Mouse (Mus musculus) stomach, postnatal 0 days (tissue): ENCODE data around the gene Wdr45b. TPM values are rescaled to one million over a fixed set of nuclear protein-coding genes. Genes with fewer than 3 reads are reported as not detected.
A peak's percentile ranks its signal among the peaks of the same experiment; 100 is the strongest.
"Not testable (repeated sequence)": the region's sequence is repeated elsewhere in the genome, so short reads cannot be mapped to it uniquely, and the experiment has no call there.

ENCODE experiments used
- ATAC-seq: fragments of 200-750 bp; cut with Nextera tagmentation; 2 replicates; pipeline ENCODE4 v1.8.0; 2017; ENCODE audit not compliant: low FRiP score, low TSS enrichment
- DNase-seq: peaks from one replicate; pipeline ENCODE4 v3.0.0-alpha.2; 2016; ENCODE audit warnings: low spot score
- H3K27ac ChIP-seq: fragments of 300-500 bp; sonication (generic); replicated peaks from 2 replicates; pipeline ENCODE4 v1.5.1; 2014; ENCODE audit warnings: mild to moderate bottlenecking, control low read depth
- H3K27me3 ChIP-seq: fragments of 300-500 bp; sonication (generic); 2 replicates; pipeline ENCODE4 v1.6.1; 2014; ENCODE audit warnings: low read length; ENCODE audit not compliant: control insufficient read depth, insufficient read depth
- H3K36me3 ChIP-seq: fragments of 300-500 bp; sonication (generic); 2 replicates; pipeline ENCODE4 v1.6.1; 2014; ENCODE audit warnings: low read length, mixed read lengths; ENCODE audit not compliant: control insufficient read depth, insufficient read depth
- H3K4me1 ChIP-seq: fragments of 300-500 bp; sonication (generic); replicated peaks from 2 replicates; pipeline ENCODE4 v1.6.1; 2014; ENCODE audit warnings: antibody characterized with exemption; ENCODE audit not compliant: control insufficient read depth, insufficient read depth
- H3K4me2 ChIP-seq: fragments of 300-500 bp; sonication (generic); replicated peaks from 2 replicates; pipeline ENCODE4 v1.6.1; 2014; ENCODE audit warnings: low read depth, mild to moderate bottlenecking, control low read depth, moderate library complexity
- H3K4me3 ChIP-seq: fragments of 300-500 bp; sonication (generic); 2 replicates; pipeline ENCODE4 v1.5.1; 2014; ENCODE audit warnings: low read depth, low read length, control low read depth
- H3K9ac ChIP-seq: fragments of 300-500 bp; sonication (generic); 2 replicates; pipeline ENCODE4 v1.6.1; 2014; ENCODE audit warnings: mild to moderate bottlenecking, low read length, control low read depth, mixed read lengths
- H3K9me3 ChIP-seq: fragments of 300-500 bp; sonication (generic); 2 replicates; pipeline ENCODE4 v1.6.1; 2016; ENCODE audit warnings: low read length; ENCODE audit not compliant: control insufficient read depth
- CTCF ChIP-seq: IDR thresholded peaks from 2 replicates; pipeline ENCODE4 v1.5.1; 2016; ENCODE audit warnings: antibody characterized with exemption, low read depth, mild to moderate bottlenecking, moderate library complexity
- EP300 ChIP-seq: optimal IDR thresholded peaks from 2 replicates; pipeline ENCODE3; 2016; ENCODE audit warnings: antibody characterized with exemption
- WGBS: fragments of 180-500 bp; shearing (Covaris S2); extraction: QIAGEN DNeasy Blood & Tissue Kit; methylation state at CpG from one replicate; pipeline ENCODE4 v1.1.7; 2014; 5-methylcytosine and 5-hydroxymethylcytosine counted together
- polyA plus RNA-seq: library from polyadenylated mRNA; unstranded; fragments of >200 nt; fragmentation: Nextera tagmentation; extraction: Ambion mirVana; gene quantifications from 2 replicates; pipeline ENCODE4 v1.2.1, GENCODE M21; 2015

Wdr45b gene
- polyA plus RNA-seq, 1 experiment from 2014 or later, result 48.7 TPM

GRCm38 (mm10) chr11:121367170-121367707 is 13.0 kb upstream of the Wdr45b start:
- DNase-seq, result no peak
- TF ChIP-seq EP300, result no peak
- TF ChIP-seq CTCF, result no peak
- Histone ChIP-seq H3K27ac (no peak overlapping the region), H3K36me3 (no peaks in the 10 kb centered on the region), H3K4me1 (no peaks in the 10 kb centered on the region), H3K9me3 (no peaks in the 10 kb centered on the region), H3K4me3 (no peak overlapping the region), H3K4me2 (no peak overlapping the region), H3K27me3 (no peaks in the 10 kb centered on the region), H3K9ac (no peak overlapping the region)
- WGBS, result 55% methylated on average over 5 of the region's 5 CpGs
- no peak for ATAC-seq

- no peaks in the 10 kb centered on the region for H3K27me3 ChIP-seq
- DNase-seq (peak; percentile 36), ATAC-seq (no peak)
- no peak overlapping the region for H3K4me2 ChIP-seq
- no peak overlapping the region for H3K27ac ChIP-seq
- peak; percentile 62 for TF ChIP-seq CTCF
- TF ChIP-seq EP300, result no peak
- WGBS, result 34% methylated on average over 5 of the region's 5 CpGs
- no peak overlapping the region for H3K9ac ChIP-seq
- H3K4me1 ChIP-seq, result no peaks in the 10 kb centered on the region
- H3K36me3 ChIP-seq, result no peaks in the 10 kb centered on the region
- no peaks in the 10 kb centered on the region for H3K9me3 ChIP-seq
- H3K4me3 ChIP-seq, result no peak overlapping the region
These were observed 8.0 kb upstream of the Wdr45b start for GRCm38 (mm10) chr11:121362212-121362611.

GRCm38 (mm10) chr11:121353326-121354090 is 737 bp downstream of the Wdr45b start:
- Histone ChIP-seq H3K27ac (peak overlapping the region; percentile 96), H3K9ac (peak overlapping the region; percentile 100), H3K4me3 (peak overlapping the region; percentile 85), H3K9me3 (no peaks in the 10 kb centered on the region), H3K4me2 (peak overlapping the region; percentile 73), H3K4me1 (0 out of 2 replicates have a peak, but pooled peaks cover 6% of the 10 kb centered on the region), H3K36me3 (no peaks in the 10 kb centered on the region), H3K27me3 (no peaks in the 10 kb centered on the region)
- 3% methylated on average over 38 of the region's 41 CpGs for WGBS
- DNase-seq (peak; percentile 63), ATAC-seq (no peak; the same call in 1 of the 2 replicates)
- TF ChIP-seq CTCF (peak; percentile 53), EP300 (no peak)

GRCm38 (mm10) chr11:121348727-121349126 is 5.5 kb downstream of the Wdr45b start:
- H3K27me3 ChIP-seq, H3K4me2 ChIP-seq, H3K4me3 ChIP-seq, DNase-seq, H3K4me1 ChIP-seq, H3K27ac ChIP-seq, H3K9ac ChIP-seq, ATAC-seq, H3K9me3 ChIP-seq, H3K36me3 ChIP-seq: not testable (repeated sequence)
- WGBS, result 81% methylated on average over 3 of the region's 3 CpGs
- TF ChIP-seq CTCF, result peak; percentile 42

- peaks cover 5% of the 10 kb centered on the region; the same call in 1 of the 2 replicates for H3K36me3 ChIP-seq
- no peaks in the 10 kb centered on the region for H3K27me3 ChIP-seq
- H3K27ac ChIP-seq, result no peak overlapping the region
- 83% methylated on average over 2 of the region's 2 CpGs for WGBS
- TF ChIP-seq CTCF (no peak), EP300 (no peak)
- H3K4me2 ChIP-seq, result no peak overlapping the region
- DNase-seq (no peak), ATAC-seq (no peak)
- no peaks in the 10 kb centered on the region for H3K4me1 ChIP-seq
- H3K9me3 ChIP-seq, result no peaks in the 10 kb centered on the region
- H3K9ac ChIP-seq, result no peak overlapping the region
- no peak overlapping the region for H3K4me3 ChIP-seq
These were observed 6.1 kb downstream of the Wdr45b start for GRCm38 (mm10) chr11:121348166-121348565.

- H3K4me1 ChIP-seq, result no peaks in the 10 kb centered on the region
- ATAC-seq, result no peak
- H3K27me3 ChIP-seq, result no peaks in the 10 kb centered on the region
- DNase-seq, result no peak
- no peak overlapping the region for H3K4me2 ChIP-seq
- H3K36me3 ChIP-seq, result peaks cover 5% of the 10 kb centered on the region; the same call in 1 of the 2 replicates
- H3K9ac ChIP-seq, result no peak overlapping the region
- no peak overlapping the region for H3K27ac ChIP-seq
- TF ChIP-seq EP300 (no peak), CTCF (no peak)
- H3K9me3 ChIP-seq, result no peaks in the 10 kb centered on the region
- no peak overlapping the region for H3K4me3 ChIP-seq
- 90% methylated on average over 2 of the region's 2 CpGs for WGBS
These were observed 7.2 kb downstream of the Wdr45b start for GRCm38 (mm10) chr11:121347036-121347435.

- DNase-seq, H3K4me3 ChIP-seq, H3K27me3 ChIP-seq, H3K4me2 ChIP-seq, H3K9me3 ChIP-seq, H3K36me3 ChIP-seq, H3K9ac ChIP-seq, H3K27ac ChIP-seq, H3K4me1 ChIP-seq: not testable (repeated sequence)
- WGBS, result no CpG with 5 or more reads among the region's 1 CpGs
- ATAC-seq, result peak; percentile 42; the same call in 1 of the 2 replicates
These were observed 11.8 kb downstream of the Wdr45b start for GRCm38 (mm10) chr11:121342423-121342822.
